ENCODE assay signal across 8 mouse cellular contexts in the genomic region with DNA sequence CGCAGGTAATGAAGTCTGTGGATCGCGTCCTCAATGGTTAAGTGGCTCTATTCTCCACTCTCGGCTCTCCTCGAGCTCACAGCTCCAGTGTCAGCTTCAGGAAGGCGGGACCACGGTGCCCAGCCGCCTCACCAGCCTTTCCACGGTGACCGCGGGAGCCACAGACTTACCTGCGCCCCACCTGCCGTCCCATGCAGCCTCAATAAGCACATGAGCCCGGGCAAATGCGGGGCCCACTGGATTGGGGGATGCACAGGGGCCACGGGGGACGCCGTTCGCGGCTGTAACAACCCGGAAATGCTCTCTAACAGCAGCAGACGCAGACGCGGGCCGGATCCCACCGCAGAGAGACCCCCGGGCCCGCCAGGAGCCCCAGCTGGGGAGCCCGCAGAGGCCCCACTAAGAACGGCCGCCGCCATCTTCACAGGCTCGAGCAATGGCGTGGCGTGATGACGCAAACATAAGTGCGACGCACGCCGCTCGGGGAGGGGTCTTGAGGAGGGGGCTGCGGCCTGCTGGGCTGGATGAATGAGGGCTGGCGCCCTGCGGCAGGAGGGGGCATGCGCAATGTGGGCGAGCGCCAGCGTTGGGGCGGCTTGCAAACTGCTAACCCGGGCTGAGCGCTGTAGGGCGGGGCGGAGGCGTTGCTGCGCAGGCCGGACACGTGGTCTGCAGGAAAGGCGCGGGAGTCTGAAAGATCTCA. TPM values are rescaled to one million over a fixed set of nuclear protein-coding genes. Genes with fewer than 3 reads are reported as not detected.
DNase-seq lines count a peak whose midpoint lies in the region; ATAC-seq lines count a peak whose summit lies in the region.

Gene Pelp1, minus strand, starts transcription at position 438 of the 703 bp plus-strand sequence.

- DNase-seq in CD8-positive naive resting alpha-beta T cell, adult 2 months (ENCODE audit: low read depth in 2 of 2, low spot score in 2 of 2) = peak; percentile 71 to 80
- peak; percentile 84 for DNase-seq in c-Kit-positive CD71-negative TER-119-negative erythroid progenitor cells, embryonic 14.5 days (ENCODE audit: low read depth)
- DNase-seq in forebrain, embryonic 11.5 days (ENCODE audit: low spot score) = peak; percentile 99
- DNase-seq in kidney, postnatal 36 days = peak; percentile 82 to 88
- DNase-seq in telencephalon, adult 2 months (ENCODE audit: low read depth, low spot score) = peak; percentile 72

- peak; percentile 98 for ATAC-seq in forebrain, embryonic 11.5 days (replicated peaks; ENCODE audit: low FRiP score)
- ATAC-seq in heart, embryonic 16.5 days (replicated peaks; ENCODE audit: extremely low read depth, insufficient read depth, low FRiP score) = peak; percentile 97
- peak; percentile 88 for ATAC-seq in liver, embryonic 15.5 days (ENCODE audit: insufficient read depth)
- peak; percentile 96 for ATAC-seq in neural tube, embryonic 12.5 days (ENCODE audit: low FRiP score, low read depth)

- H3K36me3 ChIP-seq in forebrain, embryonic 11.5 days (ENCODE audit: control insufficient read depth, insufficient read depth, low read length) = peaks cover 3% of the 10 kb centered on the region; the same call in 1 of the 2 replicates
- 0 out of 2 replicates have a peak, but pooled peaks cover 5% of the 10 kb centered on the region for H3K36me3 ChIP-seq in heart, embryonic 16.5 days (ENCODE audit: control insufficient read depth, insufficient read depth)
- H3K36me3 ChIP-seq in liver, embryonic 15.5 days (replicated peaks) = peaks cover 19% of the 10 kb centered on the region
- H3K36me3 ChIP-seq in neural tube, embryonic 12.5 days = peaks cover 7% of the 10 kb centered on the region

- H3K27me3 ChIP-seq in forebrain, embryonic 11.5 days (ENCODE audit: control insufficient read depth, insufficient read depth, low read length) = no peaks in the 10 kb centered on the region
- no peaks in the 10 kb centered on the region for H3K27me3 ChIP-seq in heart, embryonic 16.5 days (ENCODE audit: control insufficient read depth, insufficient read depth, low read length)
- H3K27me3 ChIP-seq in liver, embryonic 15.5 days = no peaks in the 10 kb centered on the region
- no peaks in the 10 kb centered on the region for H3K27me3 ChIP-seq in neural tube, embryonic 12.5 days (replicated peaks)

- H3K4me2 ChIP-seq in forebrain, embryonic 11.5 days (ENCODE audit: low read depth, low read length, severe bottlenecking) = peak within 1 kb of the TSS; percentile 78
- peak within 1 kb of the TSS; percentile 96 for H3K4me2 ChIP-seq in heart, embryonic 16.5 days (ENCODE audit: low read depth, low read length)
- H3K4me2 ChIP-seq in liver, embryonic 15.5 days = peak within 1 kb of the TSS; percentile 85
- H3K4me2 ChIP-seq in neural tube, embryonic 12.5 days (replicated peaks) = peak within 1 kb of the TSS; percentile 86

- H3K9ac ChIP-seq in forebrain, embryonic 11.5 days (ENCODE audit: low read length) = peak within 1 kb of the TSS; percentile 95
- peak within 1 kb of the TSS; percentile 99 for H3K9ac ChIP-seq in heart, embryonic 16.5 days (ENCODE audit: low read length)
- peak within 1 kb of the TSS; percentile 76 for H3K9ac ChIP-seq in liver, embryonic 15.5 days
- H3K9ac ChIP-seq in neural tube, embryonic 12.5 days = peak within 1 kb of the TSS; percentile 98

- H3K9me3 ChIP-seq in forebrain, embryonic 11.5 days (ENCODE audit: control insufficient read depth, low read length) = no peaks in the 10 kb centered on the region
- no peaks in the 10 kb centered on the region for H3K9me3 ChIP-seq in heart, embryonic 16.5 days (replicated peaks; ENCODE audit: control insufficient read depth, low read length)
- H3K9me3 ChIP-seq in liver, embryonic 15.5 days (replicated peaks) = no peaks in the 10 kb centered on the region
- no peaks in the 10 kb centered on the region for H3K9me3 ChIP-seq in neural tube, embryonic 12.5 days

- H3K4me1 ChIP-seq in forebrain, embryonic 11.5 days (replicated peaks; ENCODE audit: control insufficient read depth, insufficient read depth, low read length) = no peaks in the 10 kb centered on the region; the same call in none of the 2 replicates
- H3K4me1 ChIP-seq in heart, embryonic 16.5 days (ENCODE audit: control insufficient read depth, insufficient read depth, low read length) = peaks cover 15% of the 10 kb centered on the region
- H3K4me1 ChIP-seq in liver, embryonic 15.5 days (replicated peaks) = peaks cover 36% of the 10 kb centered on the region
- H3K4me1 ChIP-seq in neural tube, embryonic 12.5 days = peaks cover 15% of the 10 kb centered on the region

- H3K4me3 ChIP-seq in forebrain, embryonic 11.5 days (ENCODE audit: low read depth, low read length) = peak within 1 kb of the TSS; percentile 89
- peak within 1 kb of the TSS; percentile 96 for H3K4me3 ChIP-seq in heart, embryonic 16.5 days (ENCODE audit: low read length)
- H3K4me3 ChIP-seq in liver, embryonic 15.5 days (replicated peaks) = peak within 1 kb of the TSS; percentile 81
- H3K4me3 ChIP-seq in neural tube, embryonic 12.5 days = peak within 1 kb of the TSS; percentile 97

- peak within 1 kb of the TSS; percentile 54; the same call in 1 of the 2 replicates for H3K27ac ChIP-seq in forebrain, embryonic 11.5 days (ENCODE audit: low read depth, low read length)
- peak within 1 kb of the TSS; percentile 78 for H3K27ac ChIP-seq in heart, embryonic 16.5 days (ENCODE audit: low read length)
- H3K27ac ChIP-seq in liver, embryonic 15.5 days (replicated peaks) = peak within 1 kb of the TSS; percentile 74
- 0 out of 2 replicates have a peak within 1 kb of the TSS, but pooled peaks have one; percentile 20 for H3K27ac ChIP-seq in neural tube, embryonic 12.5 days

- under 1% methylated on average over 59 of the region's 59 CpGs for WGBS in forebrain, embryonic 11.5 days
- under 1% methylated on average over 59 of the region's 59 CpGs for WGBS in heart, embryonic 16.5 days
- under 1% methylated on average over 59 of the region's 59 CpGs for WGBS in liver, embryonic 15.5 days (ENCODE audit: insufficient replicate concordance)
- WGBS in neural tube, embryonic 12.5 days = under 1% methylated on average over 59 of the region's 59 CpGs

RNA-seq across cellular contexts. Expression of gene Pelp1, which starts in this region (rescaled TPM):
- 51.0 and 52.2 TPM in 2 replicates for polyA plus RNA-seq in forebrain, embryonic 11.5 days (2014; fragmentation: Nextera tagmentation; extraction: Ambion mirVana)
- polyA plus RNA-seq in heart, embryonic 16.5 days (2015; fragmentation: Nextera tagmentation; extraction: Ambion mirVana) = 22.1 and 22.5 TPM in 2 replicates
- 13.5 and 14.5 TPM in 2 replicates for polyA plus RNA-seq in liver, embryonic 15.5 days (2015; fragmentation: Nextera tagmentation; extraction: Ambion mirVana)
- polyA plus RNA-seq in neural tube, embryonic 12.5 days (2016; fragmentation: Nextera tagmentation; extraction: Ambion mirVana) = 37.6 and 38.2 TPM in 2 replicates

Comparison
In these comparisons a context has a peak if more than half of its experiments do, and no peak if none do; other contexts are left out.
1. Peak in every context shown above with its lines: DNase-seq, ATAC-seq, H3K4me3 ChIP-seq and H3K27ac ChIP-seq.
2. H3K27ac ChIP-seq: peak in every context shown above with its lines; median percentile 78 in heart, embryonic 16.5 days; 74 in liver, embryonic 15.5 days; 54 in forebrain, embryonic 11.5 days; 20 in neural tube, embryonic 12.5 days.